Mouse (Mus musculus) C2C12 (cell line): ENCODE results near the gene Dgkg. TPM values are rescaled to one million over a fixed set of nuclear protein-coding genes. Genes with fewer than 3 reads are reported as not detected.

Experiments used
- H3K27me3 ChIP-seq: one replicate; pipeline ENCODE4 v1.6.1; 2011; ENCODE audit not compliant: control insufficient read depth, insufficient read depth, insufficient read length
- H3K36me3 ChIP-seq: one replicate; pipeline ENCODE4 v1.6.1; 2011; ENCODE audit not compliant: control insufficient read depth, insufficient read depth
- H3K4me3 ChIP-seq: one replicate; pipeline ENCODE4 v1.5.1; 2011; ENCODE audit warnings: mild to moderate bottlenecking, control low read depth; ENCODE audit not compliant: poor library complexity, insufficient read depth, severe bottlenecking
- H3K79me2 ChIP-seq: one replicate; pipeline ENCODE4 v1.6.1; 2011; ENCODE audit not compliant: control insufficient read depth, insufficient read depth
- H3K79me3 ChIP-seq: one replicate; pipeline ENCODE4 v1.6.1; 2011; ENCODE audit warnings: low read depth, control low read depth
- H3ac ChIP-seq: one replicate; pipeline ENCODE3; 2011; ENCODE audit warnings: low read depth; ENCODE audit not compliant: control insufficient read depth, insufficient read length
- CEBPB ChIP-seq: IDR thresholded peaks from one replicate; pipeline ENCODE4 v1.6.1; 2011; ENCODE audit warnings: low read depth, mild to moderate bottlenecking, control low read depth, moderate library complexity
- CTCF ChIP-seq: IDR thresholded peaks from one replicate; pipeline ENCODE4 v1.5.1; 2011; ENCODE audit not compliant: control insufficient read depth, insufficient read depth, insufficient read length
- FOSL1 ChIP-seq: IDR thresholded peaks from one replicate; pipeline ENCODE4 v1.8.0; 2011; ENCODE audit warnings: mild to moderate bottlenecking, low read length; ENCODE audit not compliant: poor library complexity, insufficient read depth, severe bottlenecking
- MAX ChIP-seq: IDR thresholded peaks from one replicate; pipeline ENCODE4 v1.6.1; 2011; ENCODE audit warnings: mild to moderate bottlenecking, control low read depth
- MYOD1 ChIP-seq: IDR thresholded peaks from one replicate; pipeline ENCODE4 v1.6.1; 2011; ENCODE audit warnings: low read depth; ENCODE audit not compliant: control insufficient read depth, insufficient read length
- MYOG ChIP-seq: IDR thresholded peaks from one replicate; pipeline ENCODE4 v1.6.1; 2011; ENCODE audit not compliant: control insufficient read depth, insufficient read length; ENCODE audit errors: extremely low read depth
- USF1 ChIP-seq: IDR thresholded peaks from one replicate; pipeline ENCODE4 v1.6.1; 2011; ENCODE audit warnings: low read depth, mild to moderate bottlenecking, control low read depth, moderate library complexity
- polyA plus RNA-seq: library from polyadenylated mRNA; unstranded; fragments of >200 nt; fragmentation: generic; extraction: Trizol; gene quantifications from one replicate; pipeline ENCODE4 v1.2.1, GENCODE M21; 2012; ENCODE audit warnings: missing spikeins

Gene Dgkg
- polyA plus RNA-seq, 1 experiment, result 0.01 TPM

- no peak overlapping the region for H3K4me3 ChIP-seq
- no peaks in the 10 kb centered on the region for H3K36me3 ChIP-seq
- H3K79me2 ChIP-seq, result no peaks in the 10 kb centered on the region
- no peak for TF ChIP-seq CTCF
- no peak for TF ChIP-seq MAX
- no peak for TF ChIP-seq USF1
- TF ChIP-seq MYOG, result no peak
- TF ChIP-seq CEBPB, result no peak
- no peak for TF ChIP-seq FOSL1
- no peak for TF ChIP-seq MYOD1
- no peak overlapping the region for H3ac ChIP-seq
- peaks cover 3% of the 10 kb centered on the region for H3K27me3 ChIP-seq
- no peaks in the 10 kb centered on the region for H3K79me3 ChIP-seq
Observed at GRCm38 (mm10) chr16:22493396-22493795, 163.6 kb downstream of the Dgkg start.

DNA sequence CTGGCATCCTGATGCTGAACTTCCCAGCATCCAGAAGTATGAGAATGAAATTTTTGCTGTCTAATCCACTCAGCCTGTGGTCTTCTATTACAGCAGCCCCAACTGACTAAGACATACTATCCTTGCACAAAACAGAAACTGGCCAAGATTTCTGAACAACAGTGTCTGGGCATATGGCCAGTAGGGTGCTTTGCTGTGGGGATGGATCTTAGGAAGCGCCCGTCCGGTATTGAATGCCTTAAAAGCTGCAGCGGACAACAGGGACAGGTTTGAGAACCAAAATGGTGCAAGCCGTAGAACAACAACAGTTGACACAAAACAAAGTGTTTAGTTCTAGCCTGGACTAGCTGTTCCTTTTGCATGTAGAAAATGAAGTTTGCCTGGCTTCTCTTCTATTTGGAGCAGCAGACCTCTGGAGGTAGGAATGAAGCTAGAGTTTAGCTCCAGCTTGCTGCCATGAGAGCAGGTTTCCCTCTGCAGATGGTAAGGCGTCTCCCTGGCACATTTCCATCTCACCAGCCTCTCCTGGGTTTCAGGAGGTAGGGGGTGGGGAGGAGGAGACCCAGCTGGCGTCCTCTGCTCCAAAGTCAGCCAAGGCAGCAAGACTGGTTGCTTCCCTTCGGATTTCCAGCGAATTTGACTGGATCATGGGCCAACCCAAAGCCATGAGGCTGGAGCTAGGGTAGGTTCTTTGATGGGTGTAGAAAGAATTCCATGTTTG, 165.4 kb downstream of the Dgkg start:
- no peak for TF ChIP-seq MYOG
- peaks cover 3% of the 10 kb centered on the region for H3K27me3 ChIP-seq
- no peak overlapping the region for H3K4me3 ChIP-seq
- no peaks in the 10 kb centered on the region for H3K79me3 ChIP-seq
- H3K79me2 ChIP-seq, result no peaks in the 10 kb centered on the region
- H3K36me3 ChIP-seq, result no peaks in the 10 kb centered on the region
- H3ac ChIP-seq, result no peak overlapping the region

DNA sequence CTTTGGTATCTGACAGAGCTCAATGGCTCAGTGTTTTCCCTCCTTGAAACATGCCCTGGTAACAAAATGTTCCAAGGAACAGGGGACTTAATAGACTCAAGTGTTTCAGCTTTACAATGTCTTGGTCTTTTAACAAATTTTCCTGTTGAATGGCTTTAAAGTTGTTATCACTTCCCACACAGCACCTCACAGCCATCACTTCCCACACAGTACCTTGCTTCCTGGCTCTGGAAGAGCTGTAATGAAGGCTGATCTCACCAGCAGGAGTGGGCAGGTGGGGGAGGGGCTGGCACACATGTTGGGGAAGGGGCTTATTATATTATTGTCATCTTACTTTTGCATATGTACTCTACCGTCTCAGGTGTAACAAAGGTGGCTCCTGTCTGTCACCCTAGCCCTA, 173.1 kb downstream of the Dgkg start:
- TF ChIP-seq CEBPB, result no peak
- TF ChIP-seq MYOG, result no peak
- TF ChIP-seq CTCF, result no peak
- no peak for TF ChIP-seq FOSL1
- no peak for TF ChIP-seq USF1
- TF ChIP-seq MYOD1, result no peak
- TF ChIP-seq MAX, result no peak
- no peak overlapping the region for H3ac ChIP-seq

GRCm38 (mm10) chr16:22479322-22479721, 177.7 kb downstream of the Dgkg start:
- TF ChIP-seq CTCF (no peak), CEBPB (no peak), FOSL1 (no peak), MYOG (no peak), MYOD1 (no peak), USF1 (no peak), MAX (no peak)
- no peak overlapping the region for H3K4me3 ChIP-seq
- no peaks in the 10 kb centered on the region for H3K79me3 ChIP-seq
- H3ac ChIP-seq, result no peak overlapping the region
- no peaks in the 10 kb centered on the region for H3K36me3 ChIP-seq
- no peaks in the 10 kb centered on the region for H3K27me3 ChIP-seq
- no peaks in the 10 kb centered on the region for H3K79me2 ChIP-seq

More for the DNA sequence above, 173.1 kb downstream of the Dgkg start:
- H3K79me3 ChIP-seq, result no peaks in the 10 kb centered on the region
- no peaks in the 10 kb centered on the region for H3K36me3 ChIP-seq
- no peak overlapping the region for H3K4me3 ChIP-seq
- no peaks in the 10 kb centered on the region for H3K27me3 ChIP-seq
- no peaks in the 10 kb centered on the region for H3K79me2 ChIP-seq

DNA sequence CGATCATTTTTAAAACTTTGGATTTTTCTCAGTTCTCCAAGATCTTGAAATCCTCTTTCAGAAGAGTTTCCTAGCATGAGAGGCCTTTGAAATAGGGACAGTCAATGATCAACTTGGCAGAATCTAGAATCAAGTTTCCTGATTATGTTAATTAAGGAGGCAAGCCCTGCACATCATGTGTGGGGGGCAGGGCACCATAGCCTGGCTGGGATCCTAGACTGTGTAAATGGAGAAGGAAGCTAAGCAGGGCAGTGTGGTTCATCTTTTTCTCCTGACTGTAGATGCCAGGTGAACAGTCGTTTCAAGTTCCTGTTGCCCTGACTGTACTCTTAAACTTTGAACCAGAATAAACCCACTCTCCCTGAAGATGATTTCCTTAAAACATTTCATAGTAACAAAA, 185.3 kb downstream of the Dgkg start:
- H3K79me3 ChIP-seq, result no peaks in the 10 kb centered on the region

DNA sequence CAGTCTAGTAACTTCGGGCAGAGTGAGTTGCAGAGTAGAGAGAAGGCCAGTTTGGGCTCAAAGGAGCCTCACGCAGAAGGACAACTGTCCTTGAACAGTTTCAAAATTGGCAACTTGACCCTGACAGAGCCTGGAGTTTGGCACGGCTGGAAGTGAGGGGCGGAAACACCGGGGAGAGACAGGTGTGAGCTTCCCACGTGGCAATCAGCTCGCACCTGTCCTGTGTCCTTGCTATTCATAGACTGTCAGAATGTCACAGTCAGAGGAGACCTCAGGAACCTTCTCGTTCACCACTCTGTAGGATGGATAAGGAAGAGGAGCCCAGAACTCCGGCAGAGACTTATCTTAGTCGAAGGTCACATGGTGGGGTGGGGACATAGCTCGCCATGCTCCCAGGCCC, 187.6 kb downstream of the Dgkg start:
- Histone ChIP-seq H3K4me3 (no peak overlapping the region), H3ac (no peak overlapping the region), H3K79me2 (no peaks in the 10 kb centered on the region), H3K27me3 (peaks cover 7% of the 10 kb centered on the region), H3K36me3 (no peaks in the 10 kb centered on the region), H3K79me3 (no peaks in the 10 kb centered on the region)
- no peak for TF ChIP-seq CTCF

More for the DNA sequence above, 185.3 kb downstream of the Dgkg start:
- Histone ChIP-seq H3K27me3 (peaks cover 4% of the 10 kb centered on the region), H3K79me2 (no peaks in the 10 kb centered on the region), H3K4me3 (no peak overlapping the region), H3ac (no peak overlapping the region), H3K36me3 (no peaks in the 10 kb centered on the region)
- TF ChIP-seq CEBPB, result no peak
- TF ChIP-seq CTCF, result no peak
- no peak for TF ChIP-seq MYOD1
- TF ChIP-seq MAX, result no peak
- no peak for TF ChIP-seq USF1
- TF ChIP-seq MYOG, result no peak
- no peak for TF ChIP-seq FOSL1
